Mouse (Mus musculus) ZHBTc4 (cell line): ENCODE measurements around the gene Frmd6.

Experiments
- DNase-seq: peaks from one replicate; pipeline ENCODE4 v3.0.0-alpha.2; 2011; ENCODE audit warnings: low read depth, low spot score

The Frmd6 gene

GRCm38 (mm10) chr12:70897434-70897833, 72.1 kb downstream of the Frmd6 start:
- peak; percentile 17 for DNase-seq

GRCm38 (mm10) chr12:70898450-70898849, 73.1 kb downstream of the Frmd6 start:
- peak; percentile 46 for DNase-seq

GRCm38 (mm10) chr12:70904471-70904870, 79.2 kb downstream of the Frmd6 start:
- no peak for DNase-seq

- DNase-seq = peak; percentile 28
These were observed 81.6 kb downstream of the Frmd6 start for GRCm38 (mm10) chr12:70906867-70907266.

- no peak for DNase-seq
These were observed 82.3 kb downstream of the Frmd6 start for GRCm38 (mm10) chr12:70907651-70908050.

GRCm38 (mm10) chr12:70908076-70908475, 82.8 kb downstream of the Frmd6 start:
- peak; percentile 54 for DNase-seq

GRCm38 (mm10) chr12:70910241-70910720, 85.0 kb downstream of the Frmd6 start:
- peak; percentile 94 for DNase-seq

- DNase-seq = peak; percentile 85
These were observed 85.7 kb downstream of the Frmd6 start for GRCm38 (mm10) chr12:70911029-70911428.

GRCm38 (mm10) chr12:70911676-70912379, 86.5 kb downstream of the Frmd6 start:
- peak; percentile 55 for DNase-seq

- peak; percentile 86 for DNase-seq
These were observed 88.1 kb downstream of the Frmd6 start for GRCm38 (mm10) chr12:70913429-70913828.

- DNase-seq = peak; percentile 68
These were observed 89.1 kb downstream of the Frmd6 start for GRCm38 (mm10) chr12:70914387-70914786.

GRCm38 (mm10) chr12:70929781-70930180, 104.5 kb downstream of the Frmd6 start:
- no peak for DNase-seq

GRCm38 (mm10) chr12:70937150-70937549, 111.8 kb downstream of the Frmd6 start:
- peak; percentile 78 for DNase-seq

- peak; percentile 95 for DNase-seq
These were observed 112.5 kb downstream of the Frmd6 start, which contains the start of gene Actr10 for GRCm38 (mm10) chr12:70937571-70938384. Gene Actr10 (plus strand): TSS chr12:70937857.

GRCm38 (mm10) chr12:70940806-70941205, 115.5 kb downstream of the Frmd6 start:
- DNase-seq = no peak

- DNase-seq = no peak
These were observed 118.9 kb downstream of the Frmd6 start for GRCm38 (mm10) chr12:70944181-70944580.

GRCm38 (mm10) chr12:70946585-70947256, 121.4 kb downstream of the Frmd6 start:
- no peak for DNase-seq
